Mouse (Mus musculus) skeletal muscle tissue, adult 2 months (tissue): ENCODE results near the gene Myo1f.

ENCODE experiments used
- DNase-seq: peaks from one replicate; pipeline ENCODE4 v3.0.0-alpha.2; 2012; ENCODE audit warnings: low read depth, low spot score

Myo1f gene

GRCm38 (mm10) chr17:33555223-33555855, at the start of gene Myo1f:
Gene Myo1f (plus strand): TSS chr17:33555707.
- DNase-seq: peak; percentile 33

GRCm38 (mm10) chr17:33508386-33508785, 47.1 kb upstream of the Myo1f start:
- no peak for DNase-seq

- DNase-seq: no peak
Observed at GRCm38 (mm10) chr17:33510172-33510571, 45.3 kb upstream of the Myo1f start.

- no peak for DNase-seq
Observed at GRCm38 (mm10) chr17:33512441-33513415, 42.8 kb upstream of the Myo1f start.

- DNase-seq: no peak
Observed at GRCm38 (mm10) chr17:33513874-33514273, 41.6 kb upstream of the Myo1f start.

GRCm38 (mm10) chr17:33520366-33520765, 35.1 kb upstream of the Myo1f start:
- DNase-seq: no peak

- no peak for DNase-seq
Observed at GRCm38 (mm10) chr17:33523431-33523917, 32.0 kb upstream of the Myo1f start.

- peak; percentile 47 for DNase-seq
Observed at GRCm38 (mm10) chr17:33523918-33524755, 31.4 kb upstream of the Myo1f start, which contains the start of gene Adamts10. Gene Adamts10 (plus strand): TSS chr17:33524204.

GRCm38 (mm10) chr17:33524806-33525373, 30.6 kb upstream of the Myo1f start:
- peak; percentile 18 for DNase-seq

- DNase-seq: peak; percentile 53
Observed at GRCm38 (mm10) chr17:33526506-33526905, 29.0 kb upstream of the Myo1f start.

- no peak for DNase-seq
Observed at GRCm38 (mm10) chr17:33539106-33539675, 16.3 kb upstream of the Myo1f start.

GRCm38 (mm10) chr17:33539878-33540277, 15.6 kb upstream of the Myo1f start:
- no peak for DNase-seq

GRCm38 (mm10) chr17:33549212-33549611, 6.3 kb upstream of the Myo1f start:
- DNase-seq: no peak

GRCm38 (mm10) chr17:33550388-33550787, 5.1 kb upstream of the Myo1f start:
- no peak for DNase-seq

GRCm38 (mm10) chr17:33552113-33552512, 3.4 kb upstream of the Myo1f start:
- DNase-seq: no peak

GRCm38 (mm10) chr17:33552964-33553363, 2.5 kb upstream of the Myo1f start:
- no peak for DNase-seq

GRCm38 (mm10) chr17:33554536-33554935, 971 bp upstream of the Myo1f start:
- DNase-seq: no peak

GRCm38 (mm10) chr17:33557922-33558321, 2.4 kb downstream of the Myo1f start:
- DNase-seq: no peak

- peak; percentile 40 for DNase-seq
Observed at GRCm38 (mm10) chr17:33563527-33564076, 8.1 kb downstream of the Myo1f start.

- DNase-seq: no peak
Observed at GRCm38 (mm10) chr17:33564599-33564998, 9.1 kb downstream of the Myo1f start.

GRCm38 (mm10) chr17:33566182-33566581, 10.7 kb downstream of the Myo1f start:
- no peak for DNase-seq
